Mouse (Mus musculus) forebrain, postnatal 0 days (tissue): ENCODE data around the gene Mbd4. TPM values are rescaled to one million over a fixed set of nuclear protein-coding genes. Genes with fewer than 3 reads are reported as not detected.
"Not testable (repeated sequence)": the region's sequence is repeated elsewhere in the genome, so short reads cannot be mapped to it uniquely, and the experiment has no call there.

Experiments
- ATAC-seq: fragments of 200-750 bp; cut with Nextera tagmentation; 2 replicates; pipeline ENCODE4 v1.8.0; 2017; ENCODE audit warnings: mild to moderate bottlenecking, moderate library complexity
- DNase-seq: peaks from one replicate; pipeline ENCODE4 v3.0.0-alpha.2; 2015
- H3K27ac ChIP-seq: fragments of 300-500 bp; sonication (generic); 2 replicates; pipeline ENCODE4 v1.5.1; 2014; ENCODE audit warnings: low read depth, mild to moderate bottlenecking, antibody characterized with exemption, low read length, moderate library complexity, mixed read lengths
- H3K27me3 ChIP-seq: fragments of 300-500 bp; sonication (generic); 2 replicates; pipeline ENCODE4 v1.6.1; 2014; ENCODE audit warnings: mild to moderate bottlenecking, low read length, mixed read lengths; ENCODE audit not compliant: insufficient read depth
- H3K36me3 ChIP-seq: fragments of 300-500 bp; sonication (generic); 2 replicates; pipeline ENCODE4 v1.6.1; 2014; ENCODE audit warnings: mild to moderate bottlenecking, moderate library complexity; ENCODE audit not compliant: insufficient read depth
- H3K4me1 ChIP-seq: fragments of 300-500 bp; sonication (generic); 2 replicates; pipeline ENCODE4 v1.6.1; 2014; ENCODE audit warnings: antibody characterized with exemption; ENCODE audit not compliant: insufficient read depth
- H3K4me2 ChIP-seq: fragments of 300-500 bp; sonication (generic); 2 replicates; pipeline ENCODE4 v1.6.1; 2014; ENCODE audit warnings: low read depth, mild to moderate bottlenecking, moderate library complexity
- H3K4me3 ChIP-seq: fragments of 300-500 bp; sonication (generic); 2 replicates; pipeline ENCODE4 v1.5.1; 2014; ENCODE audit warnings: low read depth, low read length, mixed read lengths
- H3K9ac ChIP-seq: fragments of 300-500 bp; sonication (generic); 2 replicates; pipeline ENCODE4 v1.6.1; 2014; ENCODE audit warnings: mild to moderate bottlenecking
- H3K9me3 ChIP-seq: fragments of 300-500 bp; sonication (generic); 2 replicates; pipeline ENCODE4 v1.6.1; 2016; ENCODE audit warnings: low read length
- CTCF ChIP-seq: sonication (generic); IDR thresholded peaks from 2 replicates; pipeline ENCODE4 v1.5.1; 2016; ENCODE audit warnings: antibody characterized with exemption, control low read depth, low read depth
- WGBS: fragments of 180-500 bp; shearing (Covaris S2); extraction: QIAGEN DNeasy Blood & Tissue Kit; methylation state at CpG from one replicate; pipeline ENCODE4 v1.1.7; 2014; 5-methylcytosine and 5-hydroxymethylcytosine counted together
- polyA plus RNA-seq: library from polyadenylated mRNA; unstranded; fragments of >200 nt; fragmentation: Nextera tagmentation; extraction: Ambion mirVana; gene quantifications from 2 replicates; pipeline ENCODE4 v1.2.1, GENCODE M21; 2015
- total RNA-seq: library from RNA; depleted of rRNA; stranded (reverse); fragments of >200 nt; gene quantifications from 2 replicates; pipeline ENCODE4 v1.2.3, GENCODE M21; 2014

Mbd4 gene
- total and polyA plus RNA-seq, 2 experiments from 2014 or later: 6.6 to 6.8 TPM

DNA sequence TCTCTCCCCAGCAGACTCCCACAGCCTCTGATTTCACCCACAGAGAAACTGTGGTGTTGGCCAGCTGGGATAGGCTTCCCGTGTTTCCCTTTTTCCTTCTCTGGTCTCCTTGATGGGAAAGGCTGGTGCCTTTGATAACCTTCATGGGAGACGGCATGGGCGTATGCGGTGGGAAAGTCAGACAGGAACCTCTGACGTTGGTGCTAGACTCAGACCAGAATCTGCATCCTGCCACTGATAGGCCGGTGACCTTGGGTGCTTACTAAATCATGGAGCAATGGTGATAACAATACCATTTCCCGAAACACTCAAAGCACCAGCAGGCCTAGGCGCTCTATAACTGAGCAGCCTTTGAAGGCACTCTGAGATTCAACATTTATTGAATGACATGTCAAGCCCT, 27.6 kb upstream of the Mbd4 start:
- DNase-seq: no peak
- no peak for TF ChIP-seq CTCF

GRCm38 (mm10) chr6:115879736-115880135, 26.6 kb upstream of the Mbd4 start:
- 86% methylated on average over 6 of the region's 6 CpGs for WGBS
- Histone ChIP-seq H3K4me1 (no peaks in the 10 kb centered on the region), H3K36me3 (peaks cover 56% of the 10 kb centered on the region), H3K4me3 (no peak overlapping the region), H3K4me2 (no peak overlapping the region), H3K27me3 (no peaks in the 10 kb centered on the region), H3K27ac (no peak overlapping the region), H3K9ac (no peak overlapping the region), H3K9me3 (no peaks in the 10 kb centered on the region)
- no peak for DNase-seq
- no peak for ATAC-seq
- no peak for TF ChIP-seq CTCF

More for the DNA sequence above, 27.6 kb upstream of the Mbd4 start:
- Histone ChIP-seq H3K9me3 (no peaks in the 10 kb centered on the region), H3K36me3 (peaks cover 55% of the 10 kb centered on the region), H3K27me3 (no peaks in the 10 kb centered on the region), H3K4me2 (no peak overlapping the region), H3K9ac (no peak overlapping the region), H3K4me1 (no peaks in the 10 kb centered on the region), H3K27ac (no peak overlapping the region), H3K4me3 (no peak overlapping the region)
- 95% methylated on average over 8 of the region's 8 CpGs for WGBS
- no peak for ATAC-seq

DNA sequence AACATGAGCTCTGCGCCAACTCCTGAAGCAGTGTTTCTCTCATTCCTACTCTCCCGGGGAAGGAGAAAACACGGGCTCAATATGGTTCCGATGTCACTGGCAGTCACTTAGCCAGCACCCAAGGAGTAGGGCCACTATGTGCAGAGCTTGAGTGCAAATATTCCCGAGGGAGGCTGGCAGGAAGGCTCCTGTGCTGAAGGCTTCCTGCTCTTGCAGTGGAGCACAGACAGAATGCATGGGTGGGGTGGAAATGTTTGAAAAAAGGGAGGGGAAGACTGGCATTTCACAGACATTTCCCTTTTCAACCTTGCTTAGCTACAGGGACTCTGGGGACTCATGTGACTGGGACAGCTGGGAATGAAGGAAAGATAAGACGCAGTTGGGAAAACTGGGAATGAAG, 25.5 kb upstream of the Mbd4 start:
- DNase-seq: no peak
- ATAC-seq: no peak
- Histone ChIP-seq H3K4me1 (no peaks in the 10 kb centered on the region), H3K27me3 (no peaks in the 10 kb centered on the region), H3K4me3 (no peak overlapping the region), H3K9me3 (no peaks in the 10 kb centered on the region), H3K9ac (no peak overlapping the region), H3K4me2 (no peak overlapping the region), H3K36me3 (peaks cover 56% of the 10 kb centered on the region), H3K27ac (no peak overlapping the region)
- 89% methylated on average over 6 of the region's 6 CpGs for WGBS
- TF ChIP-seq CTCF: no peak

DNA sequence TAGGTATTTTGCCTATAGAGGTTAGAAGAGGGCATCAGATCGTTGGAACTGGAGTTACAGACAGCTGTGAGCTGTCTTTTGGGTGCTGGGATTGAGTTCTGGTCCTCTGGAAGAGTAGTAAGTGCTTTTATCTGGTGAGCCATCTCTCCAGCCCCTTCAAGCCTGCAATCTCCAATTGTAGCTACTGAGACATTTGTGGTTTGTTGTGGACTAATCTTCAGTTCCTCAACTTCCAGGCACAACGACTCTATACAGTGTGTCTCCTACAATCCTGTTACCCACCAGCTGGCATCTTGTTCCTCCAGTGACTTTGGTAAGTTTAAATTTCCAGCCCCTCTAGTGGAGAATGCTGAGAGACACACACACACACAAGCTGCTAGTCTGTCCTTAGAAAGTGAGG, 24.1 kb upstream of the Mbd4 start:
- no peak overlapping the region for H3K4me3 ChIP-seq
- WGBS: 88% methylated on average over 2 of the region's 2 CpGs
- no peaks in the 10 kb centered on the region for H3K27me3 ChIP-seq
- H3K36me3 ChIP-seq: peaks cover 48% of the 10 kb centered on the region
- H3K4me1 ChIP-seq: no peaks in the 10 kb centered on the region
- H3K9me3 ChIP-seq: no peaks in the 10 kb centered on the region
- TF ChIP-seq CTCF: no peak
- H3K27ac ChIP-seq: no peak overlapping the region
- no peak overlapping the region for H3K4me2 ChIP-seq
- ATAC-seq (no peak), DNase-seq (no peak)
- H3K9ac ChIP-seq: no peak overlapping the region

DNA sequence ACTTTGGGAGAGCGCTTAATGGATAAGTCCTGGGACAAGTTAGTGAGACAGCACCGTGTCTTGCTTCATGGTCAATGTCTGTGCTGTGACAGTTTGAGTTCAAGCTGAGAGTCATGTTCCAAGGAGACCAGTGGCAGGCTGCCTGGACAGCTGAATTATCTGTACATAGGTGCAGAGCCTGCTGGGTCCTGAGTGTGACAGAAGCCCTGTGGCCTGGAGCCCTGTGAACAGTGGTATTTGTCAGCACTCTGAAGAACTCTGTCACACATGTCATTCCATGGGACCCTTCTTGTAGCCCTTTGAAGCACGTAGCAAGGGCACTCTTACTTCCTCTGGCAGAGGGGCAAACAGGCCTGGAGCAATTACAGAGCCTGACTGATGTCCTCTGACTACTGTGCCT, 18.1 kb upstream of the Mbd4 start:
- H3K27ac ChIP-seq, H3K4me3 ChIP-seq, DNase-seq, H3K4me1 ChIP-seq, H3K4me2 ChIP-seq, ATAC-seq, H3K27me3 ChIP-seq, H3K9ac ChIP-seq, H3K9me3 ChIP-seq: not testable (repeated sequence)
- H3K36me3 ChIP-seq: peaks cover 11% of the 10 kb centered on the region; the same call in 1 of the 2 replicates
- no CpG with 5 or more reads among the region's 3 CpGs for WGBS

DNA sequence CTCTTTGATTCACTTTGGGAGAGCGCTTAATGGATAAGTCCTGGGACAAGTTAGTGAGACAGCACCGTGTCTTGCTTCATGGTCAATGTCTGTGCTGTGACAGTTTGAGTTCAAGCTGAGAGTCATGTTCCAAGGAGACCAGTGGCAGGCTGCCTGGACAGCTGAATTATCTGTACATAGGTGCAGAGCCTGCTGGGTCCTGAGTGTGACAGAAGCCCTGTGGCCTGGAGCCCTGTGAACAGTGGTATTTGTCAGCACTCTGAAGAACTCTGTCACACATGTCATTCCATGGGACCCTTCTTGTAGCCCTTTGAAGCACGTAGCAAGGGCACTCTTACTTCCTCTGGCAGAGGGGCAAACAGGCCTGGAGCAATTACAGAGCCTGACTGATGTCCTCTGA, 14.0 kb upstream of the Mbd4 start:
- not testable (repeated sequence) for H3K27ac ChIP-seq, H3K27me3 ChIP-seq, ATAC-seq, H3K4me3 ChIP-seq, H3K4me1 ChIP-seq, H3K9me3 ChIP-seq, H3K9ac ChIP-seq, DNase-seq, H3K4me2 ChIP-seq
- H3K36me3 ChIP-seq: peaks cover 17% of the 10 kb centered on the region; the same call in 1 of the 2 replicates
- no CpG with 5 or more reads among the region's 3 CpGs for WGBS

DNA sequence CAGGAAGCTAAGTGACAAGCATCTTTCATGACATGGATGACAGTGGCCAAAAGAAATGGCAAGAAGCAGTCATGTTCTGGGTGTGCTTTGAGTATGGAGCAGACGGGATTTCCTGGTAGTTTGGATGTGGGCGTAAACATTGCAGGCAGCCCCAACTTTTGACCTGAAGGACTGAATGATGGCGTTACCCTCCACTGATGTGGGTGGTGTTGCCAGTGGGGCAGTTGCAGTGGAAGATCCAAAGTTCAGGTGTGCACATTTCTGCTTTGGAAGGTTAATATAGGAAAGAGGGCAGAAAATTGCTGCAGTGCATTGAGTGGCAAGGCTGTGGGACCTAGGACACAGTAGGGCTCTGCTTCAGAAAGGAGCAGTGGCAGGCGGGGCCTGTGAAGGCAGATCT, 12.1 kb upstream of the Mbd4 start:
- WGBS: 98% methylated on average over 4 of the region's 4 CpGs
- no peak for DNase-seq
- H3K4me3 ChIP-seq: no peak overlapping the region
- no peak for TF ChIP-seq CTCF
- no peak overlapping the region for H3K4me2 ChIP-seq
- no peaks in the 10 kb centered on the region for H3K9me3 ChIP-seq
- H3K27ac ChIP-seq: no peak overlapping the region
- peaks cover 17% of the 10 kb centered on the region; the same call in 1 of the 2 replicates for H3K36me3 ChIP-seq
- no peak overlapping the region for H3K9ac ChIP-seq
- no peak for ATAC-seq
- H3K4me1 ChIP-seq: no peaks in the 10 kb centered on the region
- H3K27me3 ChIP-seq: no peaks in the 10 kb centered on the region

DNA sequence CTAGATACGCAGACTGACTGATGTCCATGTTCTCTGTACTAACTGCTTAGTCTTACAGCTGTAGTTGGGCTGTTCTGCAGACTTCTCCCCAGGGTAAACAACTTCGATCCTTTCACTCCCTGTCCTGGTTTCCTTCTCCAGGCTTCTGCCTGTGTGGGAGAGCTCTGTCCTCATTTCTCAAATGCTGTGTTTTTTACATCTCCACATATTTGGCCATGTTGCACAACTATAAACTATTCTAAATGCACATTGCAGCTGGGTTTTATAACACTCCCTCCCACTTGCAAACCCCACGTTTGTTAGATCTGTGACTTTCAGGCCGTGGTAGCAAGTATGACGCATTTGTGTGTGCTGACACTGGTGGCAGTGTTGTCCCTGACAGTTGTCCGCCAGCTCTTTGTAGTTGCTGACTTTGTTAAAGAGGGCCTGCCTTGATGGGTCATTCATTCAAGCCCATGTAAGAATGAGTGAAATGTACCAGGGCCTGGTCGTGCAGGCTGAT, 10.2 kb upstream of the Mbd4 start:
- H3K27ac ChIP-seq: no peak overlapping the region
- DNase-seq: no peak
- no peaks in the 10 kb centered on the region for H3K4me1 ChIP-seq
- H3K27me3 ChIP-seq: no peaks in the 10 kb centered on the region
- no peak overlapping the region for H3K4me3 ChIP-seq
- no peak overlapping the region for H3K4me2 ChIP-seq
- TF ChIP-seq CTCF: no peak
- WGBS: 76% methylated on average over 7 of the region's 7 CpGs
- H3K9me3 ChIP-seq: no peaks in the 10 kb centered on the region
- ATAC-seq: no peak
- H3K9ac ChIP-seq: no peak overlapping the region
- H3K36me3 ChIP-seq: peaks cover 17% of the 10 kb centered on the region; the same call in 1 of the 2 replicates
